Mouse (Mus musculus): ENCODE data around the gene Slit1.

DNA sequence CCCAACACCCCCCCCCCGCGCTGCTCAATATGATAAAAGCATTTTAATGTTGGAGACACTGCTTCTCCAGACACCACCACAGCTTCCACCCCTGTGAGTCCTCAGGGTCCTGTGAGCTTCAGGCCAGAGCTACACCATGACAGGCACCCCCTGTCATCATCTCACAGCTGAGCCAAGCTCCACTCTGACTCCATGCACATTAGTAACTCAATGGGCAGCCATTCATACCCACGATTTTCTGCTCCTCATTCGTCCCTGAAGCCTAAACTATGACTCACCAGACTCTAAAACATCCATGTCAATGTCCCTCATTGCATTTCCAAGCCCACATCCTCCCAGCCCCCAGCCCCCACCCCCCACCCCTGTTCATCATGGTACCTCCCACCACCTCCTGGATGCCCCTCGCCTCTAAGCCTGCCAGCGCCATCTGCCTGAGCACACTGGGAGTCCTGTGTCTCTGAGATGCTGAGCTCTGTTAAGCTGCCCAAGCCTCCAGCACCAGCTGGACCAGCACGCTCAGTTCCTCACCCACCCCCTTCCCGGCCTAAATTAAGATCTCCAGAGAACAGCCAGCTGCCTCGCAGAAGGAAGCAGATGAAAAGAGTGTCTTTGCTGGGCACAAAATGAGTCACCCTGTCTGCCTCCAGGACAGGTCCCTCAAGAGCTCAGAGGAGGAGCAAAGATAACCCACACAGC, 46.2 kb downstream of the Slit1 start:
- no peak for TF ChIP-seq POLR2A (IDR thresholded peaks at IDR 0.05; ENCODE audit: insufficient read length, low read depth)
- TF ChIP-seq MYOD1 (IDR thresholded peaks at IDR 0.05; ENCODE audit: control insufficient read depth in 1 of 3, insufficient read length in 2 of 3, low read depth in 2 of 3), result peak in 1 of 3 experiments; percentile 8
- TF ChIP-seq MAX (IDR thresholded peaks at IDR 0.05; ENCODE audit: low read depth), result no peak
- no peak for TF ChIP-seq TCF3 (IDR thresholded peaks at IDR 0.05; ENCODE audit: insufficient read length, low read depth)
- no peak for TF ChIP-seq TCF12 (IDR thresholded peaks at IDR 0.05; ENCODE audit: insufficient read depth, poor library complexity, severe bottlenecking)
- no peak for TF ChIP-seq MYOG (IDR thresholded peaks at IDR 0.05; ENCODE audit: control insufficient read depth in 1 of 3, insufficient read depth in 1 of 3, insufficient read length in 2 of 3, low read depth in 2 of 3)
- no peak for TF ChIP-seq POLR2AphosphoS2 (IDR thresholded peaks at IDR 0.05; ENCODE audit: insufficient read length, low read depth)
- TF ChIP-seq E2F4 (IDR thresholded peaks at IDR 0.05; ENCODE audit: insufficient read depth), result no peak
- TF ChIP-seq USF1 (IDR thresholded peaks at IDR 0.05; ENCODE audit: low read depth), result no peak
- TF ChIP-seq CEBPB (IDR thresholded peaks at IDR 0.05; ENCODE audit: insufficient read depth, poor library complexity, severe bottlenecking), result no peak
- TF ChIP-seq REST (IDR thresholded peaks at IDR 0.05; ENCODE audit: insufficient read depth, insufficient read length), result no peak
